Comparison of ENCODE assay signal across 36 mouse cellular contexts in the genomic region with DNA sequence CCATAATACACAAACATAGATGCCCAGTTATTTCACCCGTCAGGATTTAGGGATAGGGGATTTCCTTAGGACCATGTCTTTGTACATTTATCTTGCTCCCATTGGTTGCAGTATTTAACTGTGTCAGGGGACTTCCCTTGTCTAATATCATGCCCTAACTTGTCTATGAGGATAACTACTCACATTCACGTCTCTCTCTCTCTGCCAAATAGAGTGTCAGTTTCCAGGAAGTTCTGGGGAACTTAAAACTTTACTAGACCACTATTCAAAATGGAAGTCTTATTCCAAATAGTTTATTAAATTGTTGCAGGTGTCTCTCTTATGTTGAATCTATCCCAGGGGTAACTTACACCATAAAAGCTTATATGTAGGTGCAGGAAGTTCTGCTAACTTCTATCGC. TPM values are rescaled to one million over a fixed set of nuclear protein-coding genes. Genes with fewer than 3 reads are reported as not detected.
"Had no signal": no experiment of that assay in that cellular context is flagged by ENCODE, and none has a peak within 500 bp of the region (broad histone marks: within the 10 kb centered on the region; RNA-seq: fewer than 3 reads in every experiment).

No protein-coding gene starts in this region.

- H3K9me3 ChIP-seq: heart, embryonic 10.5 days; heart, embryonic 12.5 days; heart, embryonic 13.5 days; heart, embryonic 15.5 days; hindbrain, embryonic 10.5 days; hindbrain, embryonic 12.5 days; hindbrain, embryonic 13.5 days; hindbrain, embryonic 15.5 days; intestine, embryonic 15.5 days; kidney, embryonic 15.5 days had no signal

- H3K9ac ChIP-seq: heart, embryonic 12.5 days; heart, embryonic 13.5 days; heart, embryonic 15.5 days; hindbrain, embryonic 12.5 days; hindbrain, embryonic 13.5 days; hindbrain, embryonic 14.5 days; hindbrain, embryonic 15.5 days; intestine, embryonic 15.5 days; kidney, embryonic 15.5 days had no signal

- H3K4me3 ChIP-seq: heart, embryonic 10.5 days; heart, embryonic 12.5 days; heart, embryonic 13.5 days; heart, embryonic 15.5 days; hindbrain, embryonic 10.5 days; hindbrain, embryonic 12.5 days; hindbrain, embryonic 13.5 days; hindbrain, embryonic 15.5 days; intestine, embryonic 15.5 days; kidney, embryonic 15.5 days; layer of hippocampus, adult 2 months had no signal

- H3K4me1 ChIP-seq: heart, embryonic 10.5 days; heart, embryonic 12.5 days; heart, embryonic 13.5 days; heart, embryonic 15.5 days; hindbrain, embryonic 10.5 days; hindbrain, embryonic 12.5 days; hindbrain, embryonic 13.5 days; hindbrain, embryonic 15.5 days; intestine, embryonic 15.5 days; kidney, embryonic 15.5 days had no signal

- H3K27me3 ChIP-seq: heart, embryonic 12.5 days; heart, embryonic 13.5 days; heart, embryonic 15.5 days; hindbrain, embryonic 12.5 days; hindbrain, embryonic 13.5 days; hindbrain, embryonic 15.5 days; intestine, embryonic 15.5 days; kidney, embryonic 15.5 days had no signal

- DNase-seq: heart, postnatal 10 days; heart, postnatal 14 days; heart, postnatal 36 days; heart, postnatal 4 days; kidney, adult 11 months; kidney, adult 18-20 months; kidney, adult 2 months; kidney, adult 8-10 months; kidney, adult 9 months; kidney, postnatal 10 days; kidney, postnatal 14 days; kidney, postnatal 25 days; kidney, postnatal 36 days; kidney, postnatal 4 days; layer of hippocampus, adult 9-11 months; layer of hippocampus, postnatal 36 days had no signal

- H3K27ac ChIP-seq: heart, embryonic 10.5 days; heart, embryonic 13.5 days; heart, embryonic 15.5 days; hindbrain, embryonic 10.5 days; hindbrain, embryonic 12.5 days; hindbrain, embryonic 13.5 days; hindbrain, embryonic 14.5 days; hindbrain, embryonic 15.5 days; hindbrain, postnatal 0 days; intestine, embryonic 15.5 days; kidney, embryonic 15.5 days; kidney, postnatal 0 days; layer of hippocampus, adult 2 months had no signal

- ATAC-seq: hindbrain, embryonic 16.5 days; hindbrain, postnatal 0 days; inflammation-experienced regulatory T-cells, adult 6 months; intestine, embryonic 15.5 days; intestine, embryonic 16.5 days; intestine, postnatal 0 days had no signal

- H3K4me2 ChIP-seq: heart, embryonic 11.5 days; heart, embryonic 12.5 days; heart, embryonic 13.5 days; heart, embryonic 15.5 days; hindbrain, embryonic 12.5 days; hindbrain, embryonic 13.5 days; hindbrain, embryonic 14.5 days; hindbrain, embryonic 15.5 days; intestine, embryonic 15.5 days; kidney, embryonic 15.5 days had no signal

RNA-seq across cellular contexts. Expression of a gene that starts 56.5 kb away (rescaled TPM):
- total RNA-seq: hematopoietic stem cell, adult 5-6 weeks had no signal
